Mouse (Mus musculus): ENCODE data around the gene Hcrt. TPM values are rescaled to one million over a fixed set of nuclear protein-coding genes. Genes with fewer than 3 reads are reported as not detected.

Gene Hcrt
- polyA plus RNA-seq, 1 experiment from 2014 or later, result not detected

DNA sequence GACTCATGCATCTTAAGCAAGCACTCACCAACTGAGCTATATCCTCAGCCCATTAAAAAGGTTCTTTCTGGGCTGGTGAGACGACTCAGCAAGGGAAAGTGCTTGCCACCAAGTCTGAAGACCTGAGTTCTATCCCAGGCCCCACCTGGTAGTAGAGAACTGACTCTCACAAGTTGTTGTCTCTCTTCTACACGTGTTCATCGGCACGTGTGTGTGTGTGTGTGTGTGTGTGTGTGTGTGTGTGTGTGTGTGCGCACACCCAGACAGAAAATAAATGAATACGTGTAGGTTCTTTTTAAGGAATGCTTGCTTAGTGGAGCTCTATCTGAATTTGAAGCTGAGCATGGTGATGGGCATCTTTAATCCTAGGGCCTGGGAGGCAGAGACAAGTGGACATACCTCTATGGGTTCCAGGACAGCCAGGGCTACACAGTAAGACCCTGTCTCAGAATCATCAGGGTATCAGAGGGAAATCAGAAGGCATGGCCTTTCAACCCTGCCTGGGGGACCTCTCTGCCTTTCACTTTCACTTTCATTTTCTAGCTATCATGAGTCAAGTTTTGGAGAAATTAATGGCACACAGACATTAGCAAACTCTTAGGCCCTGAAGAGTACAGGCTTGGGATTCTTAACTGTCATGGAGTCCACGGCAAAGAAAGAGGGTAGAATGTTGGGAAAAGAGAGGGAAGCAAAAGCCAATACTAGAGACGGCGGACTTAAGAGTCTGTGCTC, 27.4 kb downstream of the Hcrt start:
- no peak overlapping the region for H3K9ac ChIP-seq
- no peak overlapping the region for H3K4me3 ChIP-seq (replicated peaks)
- H3K27ac ChIP-seq (replicated peaks), result no peak overlapping the region
- H3K27me3 ChIP-seq, result no peaks in the 10 kb centered on the region
- 0 out of 2 replicates have a peak overlapping the region, but pooled peaks have one; percentile 4 for H3K4me2 ChIP-seq (replicated peaks)
- 89% methylated on average over 9 of the region's 9 CpGs for WGBS
- H3K36me3 ChIP-seq, result peaks cover 5% of the 10 kb centered on the region; the same call in 1 of the 2 replicates
- no peaks in the 10 kb centered on the region for H3K9me3 ChIP-seq (replicated peaks)
- no peak for ATAC-seq (ENCODE audit: insufficient number of reproducible peaks, low FRiP score, low TSS enrichment, low read depth)
- peaks cover 28% of the 10 kb centered on the region for H3K4me1 ChIP-seq

DNA sequence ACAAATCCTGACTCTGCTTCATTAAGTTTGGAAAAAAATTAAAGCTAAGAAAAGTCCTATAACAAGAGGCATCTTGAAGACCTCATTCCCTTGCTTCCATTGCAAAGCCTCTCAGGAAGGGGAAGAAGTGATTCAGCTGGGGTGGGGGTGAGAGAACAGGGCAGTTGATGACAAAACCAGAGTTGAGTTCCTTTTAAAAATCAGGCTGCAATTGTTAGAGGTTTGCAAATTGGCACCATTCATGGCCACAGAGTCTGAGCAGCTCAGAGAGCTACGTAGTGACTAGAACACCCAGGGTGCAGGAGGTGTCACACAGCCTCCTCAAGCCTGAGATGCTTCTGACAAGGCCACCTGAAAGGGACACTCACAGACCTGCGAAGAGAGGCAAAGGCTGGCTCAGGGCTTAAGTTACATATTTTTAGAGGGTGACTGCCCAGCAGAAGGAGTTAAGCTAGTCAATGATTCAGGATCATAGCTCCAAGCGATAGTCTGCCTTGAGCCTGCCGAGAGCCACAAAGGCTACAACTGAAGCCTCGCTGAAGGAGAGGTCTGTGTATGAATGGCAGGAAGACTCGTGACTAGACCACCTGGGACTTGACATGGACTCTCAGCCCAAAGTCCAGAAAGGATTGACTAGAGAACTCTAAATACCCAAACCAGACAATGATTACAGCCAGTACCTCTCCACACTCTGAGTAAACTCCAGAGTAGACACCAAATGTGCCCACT, 32.1 kb downstream of the Hcrt start:
- H3K9ac ChIP-seq, result no peak overlapping the region
- no peak overlapping the region for H3K4me2 ChIP-seq (replicated peaks)
- no peaks in the 10 kb centered on the region for H3K9me3 ChIP-seq (replicated peaks)
- no peak overlapping the region for H3K4me3 ChIP-seq (replicated peaks)
- H3K27me3 ChIP-seq, result no peaks in the 10 kb centered on the region
- no peak overlapping the region for H3K27ac ChIP-seq (replicated peaks)
- WGBS, result 88% methylated on average over 6 of the region's 6 CpGs
- peaks cover 11% of the 10 kb centered on the region; the same call in 1 of the 2 replicates for H3K4me1 ChIP-seq
- ATAC-seq (ENCODE audit: insufficient number of reproducible peaks, low FRiP score, low TSS enrichment, low read depth), result no peak
- peaks cover 21% of the 10 kb centered on the region for H3K36me3 ChIP-seq

GRCm38 (mm10) chr11:100729976-100730375, 32.8 kb downstream of the Hcrt start:
- Histone ChIP-seq H3K4me1 (peaks cover 12% of the 10 kb centered on the region), H3K9me3 (replicated peaks) (no peaks in the 10 kb centered on the region), H3K9ac (no peak overlapping the region), H3K4me2 (replicated peaks) (no peak overlapping the region), H3K27me3 (no peaks in the 10 kb centered on the region), H3K4me3 (replicated peaks) (no peak overlapping the region), H3K27ac (replicated peaks) (no peak overlapping the region), H3K36me3 (peaks cover 21% of the 10 kb centered on the region)
- no peak for ATAC-seq (ENCODE audit: insufficient number of reproducible peaks, low FRiP score, low TSS enrichment, low read depth)
- WGBS, result 80% methylated on average over 4 of the region's 4 CpGs

- Histone ChIP-seq H3K27ac (replicated peaks) (no peak overlapping the region), H3K4me2 (replicated peaks) (no peak overlapping the region), H3K36me3 (peaks cover 21% of the 10 kb centered on the region), H3K9ac (no peak overlapping the region), H3K27me3 (no peaks in the 10 kb centered on the region), H3K4me1 (peaks cover 18% of the 10 kb centered on the region), H3K9me3 (replicated peaks) (no peaks in the 10 kb centered on the region), H3K4me3 (replicated peaks) (no peak overlapping the region)
- no peak for ATAC-seq (ENCODE audit: insufficient number of reproducible peaks, low FRiP score, low TSS enrichment, low read depth)
- WGBS, result 87% methylated on average over 6 of the region's 6 CpGs
Measured at GRCm38 (mm10) chr11:100728601-100729000, 34.1 kb downstream of the Hcrt start.

- Histone ChIP-seq H3K27ac (replicated peaks) (no peak overlapping the region), H3K36me3 (peaks cover 16% of the 10 kb centered on the region), H3K27me3 (no peaks in the 10 kb centered on the region), H3K9me3 (replicated peaks) (no peaks in the 10 kb centered on the region), H3K4me2 (replicated peaks) (no peak overlapping the region), H3K9ac (no peak overlapping the region), H3K4me1 (peaks cover 17% of the 10 kb centered on the region), H3K4me3 (replicated peaks) (no peak overlapping the region)
- WGBS, result 79% methylated on average over 3 of the region's 3 CpGs
- no peak for ATAC-seq (ENCODE audit: insufficient number of reproducible peaks, low FRiP score, low TSS enrichment, low read depth)
Measured at GRCm38 (mm10) chr11:100727201-100727600, 35.5 kb downstream of the Hcrt start.

DNA sequence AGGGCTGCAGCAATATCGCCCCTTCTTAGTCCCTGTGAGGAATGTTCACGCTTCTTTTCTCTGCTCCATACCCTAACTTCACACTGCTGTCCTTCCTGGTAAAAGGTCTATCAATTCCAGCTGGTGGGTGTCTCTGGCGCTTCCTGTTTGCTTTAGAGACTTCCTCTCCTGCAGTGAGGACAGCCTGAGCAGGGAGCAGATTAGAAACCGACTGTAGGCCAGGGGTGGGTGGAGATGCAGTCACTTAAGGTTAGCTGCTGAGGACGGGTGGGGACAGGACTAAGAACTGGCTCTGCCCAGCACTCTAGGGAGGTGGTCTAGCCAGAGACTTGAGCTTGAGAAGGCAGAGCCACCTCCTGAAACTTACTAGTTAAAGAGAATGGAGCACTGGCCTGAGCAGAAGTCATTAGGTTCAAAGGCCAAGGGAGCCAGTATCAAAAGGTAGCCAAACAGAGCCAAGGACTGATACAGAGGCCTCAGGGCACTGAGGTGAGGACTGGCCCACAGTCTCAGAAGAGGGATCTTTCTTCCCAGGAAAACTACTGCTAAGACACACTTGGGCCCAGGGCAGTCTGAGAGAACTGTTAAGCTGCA, 37.7 kb downstream of the Hcrt start:
- Histone ChIP-seq H3K27me3 (no peaks in the 10 kb centered on the region), H3K4me1 (peaks cover 33% of the 10 kb centered on the region), H3K9ac (no peak overlapping the region), H3K36me3 (peaks cover 16% of the 10 kb centered on the region), H3K9me3 (replicated peaks) (no peaks in the 10 kb centered on the region), H3K4me2 (replicated peaks) (no peak overlapping the region), H3K27ac (replicated peaks) (peak overlapping the region; percentile 1), H3K4me3 (replicated peaks) (no peak overlapping the region)
- no peak for ATAC-seq (ENCODE audit: insufficient number of reproducible peaks, low FRiP score, low TSS enrichment, low read depth)
- WGBS, result 26% methylated on average over 5 of the region's 5 CpGs

DNA sequence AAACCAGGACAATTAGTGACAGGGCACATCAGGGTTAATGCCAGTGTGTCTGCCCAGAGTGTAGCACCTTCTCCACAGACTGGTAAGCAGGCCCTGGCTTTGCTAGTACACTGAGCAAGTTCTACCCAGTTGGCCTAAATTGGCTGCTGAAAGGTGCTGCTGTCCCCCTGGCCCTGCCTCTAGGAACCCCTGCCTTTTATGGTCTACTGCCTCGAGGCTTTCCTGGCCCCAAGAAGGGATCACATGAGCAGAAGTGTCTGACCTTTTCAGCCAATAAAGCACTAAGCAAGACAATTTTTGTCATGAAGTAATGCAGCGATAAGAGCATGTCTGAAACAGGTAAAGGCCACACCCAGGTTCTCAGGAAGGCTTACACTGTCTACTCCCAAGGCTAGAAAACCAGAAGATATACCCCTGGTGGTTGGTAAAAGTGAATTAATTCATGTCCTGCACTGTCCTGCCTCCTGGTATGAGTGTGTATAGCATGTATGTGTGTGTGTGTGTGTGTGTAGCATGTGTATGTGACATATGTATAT, 40.2 kb downstream of the Hcrt start:
- peak overlapping the region; percentile 65; the same call in 1 of the 2 replicates for H3K27ac ChIP-seq (replicated peaks)
- 50% methylated on average over 2 of the region's 2 CpGs for WGBS
- ATAC-seq (ENCODE audit: insufficient number of reproducible peaks, low FRiP score, low TSS enrichment, low read depth), result no peak

GRCm38 (mm10) chr11:100721776-100722492, 40.8 kb downstream of the Hcrt start:
- peaks cover 28% of the 10 kb centered on the region for H3K36me3 ChIP-seq
- H3K4me3 ChIP-seq (replicated peaks), result no peak overlapping the region
- H3K27me3 ChIP-seq, result no peaks in the 10 kb centered on the region
- 55% methylated on average over 8 of the region's 8 CpGs for WGBS
- peak overlapping the region; percentile 65 for H3K27ac ChIP-seq (replicated peaks)
- no peak for ATAC-seq (ENCODE audit: insufficient number of reproducible peaks, low FRiP score, low TSS enrichment, low read depth)
- H3K9me3 ChIP-seq (replicated peaks), result no peaks in the 10 kb centered on the region
- H3K4me1 ChIP-seq, result peaks cover 43% of the 10 kb centered on the region
- H3K4me2 ChIP-seq (replicated peaks), result no peak overlapping the region
- H3K9ac ChIP-seq, result no peak overlapping the region

More for the DNA sequence above, 40.2 kb downstream of the Hcrt start:
- H3K36me3 ChIP-seq, result peaks cover 21% of the 10 kb centered on the region
- H3K4me2 ChIP-seq (replicated peaks), result no peak overlapping the region
- H3K9ac ChIP-seq, result no peak overlapping the region
- H3K9me3 ChIP-seq (replicated peaks), result no peaks in the 10 kb centered on the region
- no peaks in the 10 kb centered on the region for H3K27me3 ChIP-seq
- peaks cover 43% of the 10 kb centered on the region for H3K4me1 ChIP-seq
- no peak overlapping the region for H3K4me3 ChIP-seq (replicated peaks)

- H3K27ac ChIP-seq (replicated peaks), result peak overlapping the region; percentile 65
- peaks cover 43% of the 10 kb centered on the region for H3K4me1 ChIP-seq
- no peaks in the 10 kb centered on the region for H3K9me3 ChIP-seq (replicated peaks)
- 52% methylated on average over 4 of the region's 4 CpGs for WGBS
- no peak for ATAC-seq (ENCODE audit: insufficient number of reproducible peaks, low FRiP score, low TSS enrichment, low read depth)
- no peak overlapping the region for H3K4me3 ChIP-seq (replicated peaks)
- H3K36me3 ChIP-seq, result peaks cover 34% of the 10 kb centered on the region
- H3K9ac ChIP-seq, result no peak overlapping the region
- no peaks in the 10 kb centered on the region for H3K27me3 ChIP-seq
- H3K4me2 ChIP-seq (replicated peaks), result no peak overlapping the region
Measured at GRCm38 (mm10) chr11:100721254-100721653, 41.5 kb downstream of the Hcrt start.

DNA sequence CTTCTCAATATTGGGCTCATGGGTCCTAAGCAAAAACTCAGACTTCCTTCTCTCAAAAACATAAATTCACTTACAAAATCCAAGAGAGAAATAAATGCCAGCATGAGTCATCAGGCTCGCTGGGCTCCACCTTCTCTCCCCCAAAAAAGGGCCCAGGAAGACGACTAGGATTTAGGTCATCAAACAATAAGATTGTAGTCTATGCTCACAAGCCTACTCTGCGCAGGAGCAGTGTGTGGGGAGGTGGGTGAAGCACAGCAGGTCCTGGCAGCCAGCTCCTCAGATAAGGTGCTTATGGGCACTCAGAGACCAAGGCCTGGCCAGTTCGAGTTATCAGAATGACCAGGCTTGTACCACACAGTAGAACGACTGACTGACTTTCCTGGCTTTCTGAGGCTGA, 42.4 kb downstream of the Hcrt start:
- WGBS, result 71% methylated on average over 5 of the region's 5 CpGs
- Histone ChIP-seq H3K36me3 (peaks cover 44% of the 10 kb centered on the region), H3K27me3 (no peaks in the 10 kb centered on the region), H3K27ac (replicated peaks) (peak overlapping the region; percentile 59), H3K9ac (no peak overlapping the region), H3K4me1 (peaks cover 41% of the 10 kb centered on the region), H3K4me3 (replicated peaks) (no peak overlapping the region), H3K9me3 (replicated peaks) (no peaks in the 10 kb centered on the region), H3K4me2 (replicated peaks) (no peak overlapping the region)
- ATAC-seq (ENCODE audit: insufficient number of reproducible peaks, low FRiP score, low TSS enrichment, low read depth), result no peak

- no peak overlapping the region for H3K4me3 ChIP-seq (replicated peaks)
- peak overlapping the region; percentile 59; the same call in 1 of the 2 replicates for H3K27ac ChIP-seq (replicated peaks)
- H3K4me1 ChIP-seq, result peaks cover 37% of the 10 kb centered on the region
- H3K4me2 ChIP-seq (replicated peaks), result no peak overlapping the region
- no peaks in the 10 kb centered on the region for H3K9me3 ChIP-seq (replicated peaks)
- no peaks in the 10 kb centered on the region for H3K27me3 ChIP-seq
- no peak overlapping the region for H3K9ac ChIP-seq
- 76% methylated on average over 11 of the region's 11 CpGs for WGBS
- H3K36me3 ChIP-seq, result peaks cover 45% of the 10 kb centered on the region
- ATAC-seq (ENCODE audit: insufficient number of reproducible peaks, low FRiP score, low TSS enrichment, low read depth), result no peak
Measured at GRCm38 (mm10) chr11:100719893-100720292, 42.8 kb downstream of the Hcrt start.
